Mouse (Mus musculus) CD4-positive helper T cell, adult 2 months (primary cell): ENCODE measurements at regions not wholly inside any gene's neighbourhood (a gene's known extent, or its start where the extent isn't known, plus 50 kb on each side); places are given as distances from the start of the nearest gene placed in this dataset.

Experiments used
- DNase-seq: peaks from one replicate; pipeline ENCODE4 v3.0.0-alpha.2; 2012; ENCODE audit warnings: low read depth, missing footprints, low spot score

- no peak for DNase-seq
Measured at GRCm38 (mm10) chr4:125208136-125208915, 80.7 kb upstream of the Zc3h12a start.

GRCm38 (mm10) chr4:125203521-125203920, 75.9 kb upstream of the Zc3h12a start:
- no peak for DNase-seq

DNA sequence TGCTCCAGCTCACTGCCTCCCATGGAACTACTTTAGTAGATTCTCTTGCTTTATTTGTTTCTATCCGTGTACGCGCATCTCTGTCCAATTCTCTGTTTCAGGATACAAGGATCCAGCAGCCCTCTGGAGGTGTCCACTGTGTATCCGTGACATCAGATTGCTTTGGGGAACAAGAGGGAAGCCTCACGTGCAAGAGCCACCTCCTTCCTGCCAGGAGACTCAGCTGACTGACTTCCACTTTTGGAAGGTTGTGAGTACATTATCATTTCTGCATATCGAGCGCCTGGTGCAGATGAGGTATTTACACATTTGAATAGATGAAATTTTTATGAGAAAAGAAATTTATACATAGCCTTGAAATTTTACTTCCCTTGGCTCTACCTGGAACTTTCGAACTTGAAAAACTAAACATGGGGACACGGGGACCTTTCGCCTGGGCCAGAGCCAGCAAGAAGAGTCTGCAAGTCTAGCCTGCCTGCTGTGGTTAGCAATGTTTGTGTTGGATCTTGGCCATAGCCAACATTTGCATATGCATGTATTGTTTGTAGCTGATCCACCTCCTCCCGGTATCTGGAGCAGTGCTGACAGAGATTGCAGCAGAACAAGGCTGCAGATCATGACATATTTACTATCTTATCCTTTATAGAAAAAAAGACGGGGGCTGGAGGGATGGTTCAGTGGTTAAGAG, 74.1 kb upstream of the Zc3h12a start:
- no peak for DNase-seq

GRCm38 (mm10) chr4:125200762-125201161, 73.1 kb upstream of the Zc3h12a start:
- DNase-seq: no peak

DNA sequence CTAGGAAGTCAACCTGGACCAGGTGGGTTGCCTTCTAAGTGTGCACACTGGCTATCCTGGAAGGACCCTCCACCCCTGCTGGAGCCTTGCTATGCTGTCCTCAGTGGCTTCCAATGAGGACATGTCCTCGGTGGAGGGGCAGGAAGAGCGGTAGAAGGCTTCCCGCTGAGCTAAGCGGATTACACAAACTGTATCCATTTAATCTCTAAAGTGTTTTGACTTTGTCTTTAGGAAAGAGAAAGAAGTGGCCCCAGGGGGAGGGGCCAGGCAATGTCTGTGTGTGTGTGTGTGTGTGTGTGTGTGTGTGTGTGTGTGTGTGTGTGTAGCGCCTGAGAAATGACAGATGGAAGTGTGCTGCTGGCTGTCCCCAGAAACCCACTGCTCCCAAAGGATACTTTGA, 71.6 kb upstream of the Zc3h12a start:
- no peak for DNase-seq

- no peak for DNase-seq
Measured at GRCm38 (mm10) chr4:125195901-125196435, 68.3 kb upstream of the Zc3h12a start.

DNA sequence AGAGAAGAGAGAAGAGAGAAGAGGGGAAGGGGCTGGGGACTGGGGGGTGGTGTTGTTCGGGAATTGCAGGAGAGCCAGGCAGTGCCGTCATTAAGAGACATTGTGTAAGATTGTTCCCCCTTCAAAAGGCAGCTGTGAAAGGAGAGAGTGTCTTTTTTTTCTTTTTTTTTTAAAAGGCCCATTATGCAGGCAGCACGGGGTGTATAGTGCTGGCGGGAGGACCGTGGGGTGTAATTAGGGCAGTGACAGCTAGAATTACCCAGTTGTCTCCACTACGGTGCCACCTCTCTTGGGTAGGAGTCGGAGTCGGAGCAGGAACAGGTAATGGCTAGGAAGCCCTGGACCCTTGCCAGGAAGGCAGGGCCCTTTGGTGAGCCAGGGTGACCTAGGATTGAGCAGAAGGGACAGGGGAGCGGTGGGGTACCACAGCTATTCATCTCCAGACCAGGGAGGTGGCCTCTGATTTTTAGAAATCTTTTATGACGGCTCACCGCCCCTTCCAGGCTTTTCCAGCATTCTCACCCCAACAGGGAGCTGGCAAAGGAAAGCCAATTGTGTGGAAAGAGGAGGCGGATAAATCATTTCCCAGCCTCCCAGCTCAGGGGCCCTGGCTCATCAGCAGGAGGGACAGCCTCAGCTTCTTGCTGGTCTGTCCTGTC, 67.2 kb upstream of the Zc3h12a start:
- no peak for DNase-seq

DNA sequence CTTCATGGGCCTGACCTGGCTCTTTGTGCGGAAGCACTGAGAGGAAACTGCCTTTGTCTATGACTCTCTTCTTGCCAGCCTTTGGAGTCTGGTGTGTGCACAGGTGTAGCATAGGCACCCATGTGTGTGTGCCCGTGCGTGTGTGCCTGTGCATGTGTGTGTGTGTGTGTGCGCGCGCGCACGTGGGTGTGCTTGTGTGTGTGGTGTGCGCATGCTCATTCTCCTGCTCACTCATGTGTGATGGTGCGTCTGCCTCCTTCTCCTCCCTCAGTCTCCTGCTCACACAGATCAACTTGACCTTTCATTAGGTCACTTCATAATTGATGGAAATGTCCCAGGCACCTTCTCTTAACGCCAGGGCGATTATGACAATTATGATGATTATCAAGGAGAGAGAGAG, 66.7 kb upstream of the Zc3h12a start:
- no peak for DNase-seq

DNA sequence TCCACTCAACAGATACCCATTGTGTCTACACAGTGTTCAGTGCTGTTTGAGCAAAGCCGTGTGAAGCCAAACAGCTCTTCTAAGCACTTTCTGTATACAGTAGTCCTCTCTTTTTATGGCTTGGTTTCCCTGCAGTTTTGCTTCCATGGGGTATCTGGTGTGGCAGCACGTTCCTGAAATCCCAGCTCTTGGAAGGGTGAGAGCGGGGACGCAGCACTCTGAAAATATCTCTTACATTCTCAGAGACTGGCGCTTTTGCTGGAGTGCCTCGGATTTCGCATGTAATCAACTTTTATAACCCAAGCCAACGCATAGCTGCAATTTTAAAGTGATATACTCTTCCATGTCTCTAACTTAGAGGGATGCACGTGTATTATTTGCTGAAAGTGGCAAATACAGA, 64.0 kb upstream of the Zc3h12a start:
- DNase-seq: no peak

- no peak for DNase-seq
Measured at GRCm38 (mm10) chr4:125191010-125191409, 63.4 kb upstream of the Zc3h12a start.

GRCm38 (mm10) chr4:125189971-125190370, 62.3 kb upstream of the Zc3h12a start:
- no peak for DNase-seq

DNA sequence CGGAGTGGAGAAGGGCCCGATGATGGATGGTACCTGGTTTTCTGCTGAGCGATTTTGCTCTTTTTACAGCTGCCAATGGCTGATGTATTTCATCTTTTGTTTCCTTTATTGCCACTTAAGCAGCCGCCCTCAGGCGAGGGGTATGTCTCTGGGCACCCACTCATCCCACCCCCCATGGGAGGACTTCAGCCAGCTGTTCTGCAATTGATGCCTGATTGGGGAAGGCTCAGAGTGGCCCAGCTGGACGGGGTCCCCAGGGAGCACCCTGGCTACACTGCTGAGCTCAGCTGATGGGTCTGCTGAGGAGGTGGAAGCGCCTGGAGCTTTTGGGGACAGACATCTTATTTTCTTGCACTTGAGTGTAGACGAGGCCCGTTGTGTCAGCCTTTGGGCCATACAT, 58.6 kb upstream of the Zc3h12a start:
- no peak for DNase-seq

DNA sequence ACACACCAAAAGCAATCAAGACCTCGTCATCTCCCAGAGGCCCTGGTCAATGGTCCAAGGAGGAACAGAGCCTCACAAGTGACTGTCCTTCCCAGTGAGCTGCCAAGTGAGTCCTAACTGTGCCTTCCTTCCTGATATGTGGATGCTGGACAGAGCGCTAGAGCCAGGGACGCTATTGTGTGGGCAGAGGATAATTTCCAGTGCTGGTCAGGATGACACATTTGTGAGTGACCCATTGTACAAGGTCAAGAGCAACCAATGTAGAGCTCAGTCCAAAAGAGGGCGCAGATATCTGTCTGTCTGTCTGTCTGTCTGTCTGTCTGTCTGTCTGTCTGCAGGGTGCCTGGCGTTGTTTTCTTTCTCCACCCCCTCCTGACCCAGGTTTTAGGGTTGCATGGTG, 57.4 kb upstream of the Zc3h12a start:
- no peak for DNase-seq

- DNase-seq: no peak
Measured at GRCm38 (mm10) chr4:125180947-125181346, 53.3 kb upstream of the Zc3h12a start.

DNA sequence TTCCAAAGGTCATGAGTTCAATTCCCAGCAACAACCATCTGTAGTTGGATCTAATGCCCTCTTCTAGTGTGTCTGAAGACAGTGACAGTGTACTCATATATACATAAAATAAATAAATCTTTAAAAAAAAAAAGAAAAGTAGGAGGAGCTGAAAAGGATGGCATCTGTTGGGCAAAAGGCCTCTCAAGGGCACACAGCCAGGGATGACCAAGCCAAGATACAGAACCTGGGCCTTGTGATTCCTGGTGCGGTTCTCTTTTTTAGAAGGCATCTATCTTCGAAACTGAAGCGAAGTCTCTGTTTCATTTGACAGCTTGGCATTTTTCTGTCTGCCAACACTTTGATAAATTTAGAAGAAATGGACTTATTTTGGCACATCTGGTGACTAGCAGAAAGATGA, 50.9 kb upstream of the Zc3h12a start:
- DNase-seq: no peak

- no peak for DNase-seq
Measured at GRCm38 (mm10) chr4:125177666-125178065, 50.0 kb upstream of the Zc3h12a start.
